Comparison of ENCODE assay signal across 11 mouse cellular contexts in the genomic region with DNA sequence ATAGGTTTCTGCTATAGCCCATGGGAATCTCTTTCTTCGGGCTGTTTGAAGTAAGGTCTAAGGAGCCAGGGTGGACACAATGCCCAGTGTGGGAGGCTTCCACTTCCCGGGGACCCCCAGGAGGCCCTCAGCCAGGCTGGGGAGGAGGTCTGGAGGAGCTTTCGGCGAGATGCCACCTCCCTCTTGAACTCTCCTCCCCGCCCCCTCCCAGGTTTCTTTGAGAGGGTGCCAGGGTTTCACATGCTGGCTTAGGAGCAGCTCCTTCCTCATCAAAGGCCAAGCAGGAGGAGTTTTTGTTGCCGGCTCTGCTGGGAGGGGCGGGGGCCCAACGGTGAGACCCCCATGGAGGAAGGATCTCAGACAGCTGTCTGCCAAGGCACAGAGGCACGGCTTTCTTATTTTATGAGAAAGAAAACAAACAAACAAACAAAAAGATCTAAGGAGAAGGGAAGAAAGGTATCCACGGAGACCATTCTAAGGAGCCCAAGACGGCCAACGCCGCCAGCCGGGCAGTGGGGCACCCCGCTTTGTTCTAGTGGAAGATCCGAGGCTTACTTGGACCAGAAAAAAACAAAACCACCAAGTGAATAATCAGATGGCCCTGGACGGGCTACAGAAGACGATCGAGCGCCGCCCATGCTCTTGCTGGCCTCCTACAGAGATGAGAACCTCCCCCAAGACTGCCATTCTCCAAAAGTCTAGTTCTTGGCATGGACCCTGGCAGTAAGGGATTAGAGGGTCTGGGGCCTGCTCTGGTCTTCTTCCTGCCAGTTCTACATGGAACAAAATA.
DNase-seq lines count a peak whose midpoint lies in the region; ATAC-seq and TF ChIP-seq lines count a peak whose summit lies in the region.
"Had no signal": no experiment of that assay in that cellular context is flagged by ENCODE, and none has a peak within 500 bp of the region (broad histone marks: within the 10 kb centered on the region; RNA-seq: fewer than 3 reads in every experiment).

No protein-coding gene starts in this region.

- no peak for TF ChIP-seq CTCF in layer of hippocampus, adult 2 months (conservative IDR thresholded peaks at IDR 0.05)
- no peak for TF ChIP-seq CTCF in hindbrain, postnatal 0 days (IDR thresholded peaks at IDR 0.05; ENCODE audit: low read depth)

- 15% methylated on average over 21 of the region's 21 CpGs for WGBS in forebrain, embryonic 14.5 days
- WGBS in hindbrain, postnatal 0 days: 12% methylated on average over 21 of the region's 21 CpGs
- 22% methylated on average over 21 of the region's 21 CpGs for WGBS in neural tube, embryonic 14.5 days
- WGBS in kidney, embryonic 14.5 days: 43% methylated on average over 21 of the region's 21 CpGs

- no peak overlapping the region for H3K4me3 ChIP-seq in layer of hippocampus, adult 2 months
- no peak overlapping the region for H3K4me3 ChIP-seq in forebrain, embryonic 14.5 days (ENCODE audit: low read depth, low read length)
- H3K4me3 ChIP-seq in hindbrain, postnatal 0 days (ENCODE audit: low read length): no peak overlapping the region
- H3K4me3 ChIP-seq in neural tube, embryonic 14.5 days (ENCODE audit: low read depth, low read length): no peak overlapping the region
- H3K4me3 ChIP-seq in kidney, embryonic 14.5 days (ENCODE audit: low read length): no peak overlapping the region
- H3K4me3 ChIP-seq: heart, embryonic 15.5 days; stomach, embryonic 15.5 days had no signal

- H3K36me3 ChIP-seq in forebrain, embryonic 14.5 days (ENCODE audit: control insufficient read depth, insufficient read depth, low read length): no peaks in the 10 kb centered on the region
- no peaks in the 10 kb centered on the region for H3K36me3 ChIP-seq in hindbrain, postnatal 0 days (ENCODE audit: insufficient read depth, low read length)
- no peaks in the 10 kb centered on the region for H3K36me3 ChIP-seq in neural tube, embryonic 14.5 days (ENCODE audit: control insufficient read depth, insufficient read depth, low read length)
- H3K36me3 ChIP-seq in kidney, embryonic 14.5 days (ENCODE audit: control insufficient read depth, insufficient read depth, low read length): no peaks in the 10 kb centered on the region
- H3K36me3 ChIP-seq: heart, embryonic 15.5 days; stomach, embryonic 15.5 days had no signal

- H3K9ac ChIP-seq in forebrain, embryonic 14.5 days (ENCODE audit: low read length): no peak overlapping the region; the same call in 1 of the 2 replicates
- H3K9ac ChIP-seq in hindbrain, postnatal 0 days (replicated peaks; ENCODE audit: low read length): no peak overlapping the region
- H3K9ac ChIP-seq in neural tube, embryonic 14.5 days (replicated peaks; ENCODE audit: low read depth, low read length): no peak overlapping the region
- H3K9ac ChIP-seq in kidney, embryonic 14.5 days (ENCODE audit: low read depth, low read length): no peak overlapping the region
- H3K9ac ChIP-seq: heart, embryonic 15.5 days; stomach, embryonic 15.5 days had no signal

- 0 out of 2 replicates have a peak, but pooled peaks have one; percentile 5 for ATAC-seq in forebrain, embryonic 14.5 days
- ATAC-seq in hindbrain, postnatal 0 days: peak; percentile 74
- ATAC-seq in neural tube, embryonic 14.5 days (ENCODE audit: low read depth): peak; percentile 64
- ATAC-seq in kidney, embryonic 14.5 days (ENCODE audit: low FRiP score, low TSS enrichment): no peak

- H3K4me2 ChIP-seq in forebrain, embryonic 14.5 days (ENCODE audit: low read length): no peak overlapping the region
- H3K4me2 ChIP-seq in hindbrain, postnatal 0 days (ENCODE audit: low read depth, low read length): peak overlapping the region; percentile 30; the same call in 1 of the 2 replicates
- H3K4me2 ChIP-seq in neural tube, embryonic 14.5 days (ENCODE audit: low read depth, low read length): no peak overlapping the region
- H3K4me2 ChIP-seq in kidney, embryonic 14.5 days (replicated peaks; ENCODE audit: low read depth, low read length): no peak overlapping the region
- H3K4me2 ChIP-seq: heart, embryonic 15.5 days; stomach, embryonic 15.5 days had no signal

- peak; percentile 13 to 23 for DNase-seq in layer of hippocampus, adult 2 months (ENCODE audit: low spot score in 2 of 2)
- no peak for DNase-seq in layer of hippocampus, postnatal 36 days
- DNase-seq in forebrain, embryonic 14.5 days (ENCODE audit: low spot score): peak; percentile 75
- peak; percentile 71 for DNase-seq in hindbrain, postnatal 0 days (ENCODE audit: low spot score)
- no peak for DNase-seq in gastrocnemius, postnatal 14 days
- DNase-seq in heart, adult 18-20 months: no peak
- DNase-seq: kidney, adult 18-20 months had no signal

- intact Hi-C loops in gastrocnemius, postnatal 14 days (cut with DNase I; ENCODE audit: low total_unique reads): no loop called here

- no peaks in the 10 kb centered on the region for H3K27me3 ChIP-seq in forebrain, embryonic 14.5 days (replicated peaks; ENCODE audit: control insufficient read depth, insufficient read depth, low read length)
- no peaks in the 10 kb centered on the region for H3K27me3 ChIP-seq in hindbrain, postnatal 0 days (ENCODE audit: insufficient read depth, low read length)
- H3K27me3 ChIP-seq in neural tube, embryonic 14.5 days (ENCODE audit: control insufficient read depth, insufficient read depth, low read length): no peaks in the 10 kb centered on the region
- H3K27me3 ChIP-seq in kidney, embryonic 14.5 days (ENCODE audit: control insufficient read depth, insufficient read depth, low read length): no peaks in the 10 kb centered on the region
- H3K27me3 ChIP-seq: heart, embryonic 15.5 days; stomach, embryonic 15.5 days had no signal

- H3K9me3 ChIP-seq in forebrain, embryonic 14.5 days (replicated peaks; ENCODE audit: control insufficient read depth, low read length): no peaks in the 10 kb centered on the region
- no peaks in the 10 kb centered on the region for H3K9me3 ChIP-seq in hindbrain, postnatal 0 days (ENCODE audit: low read length)
- H3K9me3 ChIP-seq in neural tube, embryonic 14.5 days (ENCODE audit: control insufficient read depth, low read length): no peaks in the 10 kb centered on the region
- no peaks in the 10 kb centered on the region for H3K9me3 ChIP-seq in kidney, embryonic 14.5 days (ENCODE audit: control insufficient read depth, low read length)
- H3K9me3 ChIP-seq: heart, embryonic 15.5 days; stomach, embryonic 15.5 days had no signal

- peaks cover 40% of the 10 kb centered on the region for H3K4me1 ChIP-seq in forebrain, embryonic 14.5 days (ENCODE audit: control insufficient read depth, insufficient read depth, low read length)
- peaks cover 22% of the 10 kb centered on the region for H3K4me1 ChIP-seq in hindbrain, postnatal 0 days (ENCODE audit: insufficient read depth, low read length)
- H3K4me1 ChIP-seq in neural tube, embryonic 14.5 days (ENCODE audit: control insufficient read depth, insufficient read depth, low read length): peaks cover 3% of the 10 kb centered on the region; the same call in 1 of the 2 replicates
- no peaks in the 10 kb centered on the region for H3K4me1 ChIP-seq in kidney, embryonic 14.5 days (ENCODE audit: control insufficient read depth, insufficient read depth, low read length)
- H3K4me1 ChIP-seq: stomach, embryonic 15.5 days had no signal

- peak overlapping the region; percentile 15; the same call in 1 of the 2 replicates for H3K27ac ChIP-seq in layer of hippocampus, adult 2 months
- H3K27ac ChIP-seq in forebrain, embryonic 14.5 days (ENCODE audit: low read depth, low read length): peak overlapping the region; percentile 55; the same call in 1 of the 2 replicates
- H3K27ac ChIP-seq in hindbrain, postnatal 0 days: peak overlapping the region; percentile 58
- H3K27ac ChIP-seq in neural tube, embryonic 14.5 days (ENCODE audit: low read depth, low read length): no peak overlapping the region
- H3K27ac ChIP-seq in kidney, embryonic 14.5 days (ENCODE audit: low read depth, low read length): no peak overlapping the region
- H3K27ac ChIP-seq: heart, embryonic 15.5 days; stomach, embryonic 15.5 days had no signal

Comparison
In these comparisons a context has a peak if more than half of its experiments do, and no peak if none do; other contexts are left out.
1. DNase-seq: peak in layer of hippocampus, adult 2 months (2 of 2), forebrain, embryonic 14.5 days (single experiment) and hindbrain, postnatal 0 days (single experiment); none in layer of hippocampus, postnatal 36 days (0 of 2), gastrocnemius, postnatal 14 days (single experiment) and heart, adult 18-20 months (0 of 2).
2. H3K27ac ChIP-seq: peak in layer of hippocampus, adult 2 months (single experiment), forebrain, embryonic 14.5 days (single experiment) and hindbrain, postnatal 0 days (single experiment); none in neural tube, embryonic 14.5 days (single experiment) and kidney, embryonic 14.5 days (single experiment).